Mouse (Mus musculus) heart, adult 18-20 months (tissue): ENCODE results near the gene Gm7075. TPM values are rescaled to one million over a fixed set of nuclear protein-coding genes. Genes with fewer than 3 reads are reported as not detected.

Experiments used
- total RNA-seq, 2 experiments: library from RNA; stranded (reverse); gene quantifications; 2 replicates each; pipeline ENCODE4 v1.2.3; 2021

Gene Gm7075
- total RNA-seq, 2 experiments from 2014 or later = not detected

Other genes with a start within 250 kb of the Gm7075 start
- gene Mypn, start 217.8 kb downstream of the Gm7075 start, total RNA-seq = 100 to 1,000 TPM in 1 of 2 experiments, 10 to 100 TPM in 1; 94.1 to 106 TPM
- 10 to 100 TPM; 33.5 to 36.3 TPM for gene Herc4, start 178.0 kb downstream of the Gm7075 start, total RNA-seq
- gene Sirt1, start 40.1 kb downstream of the Gm7075 start, total RNA-seq = 10 to 100 TPM; 10.0 to 12.5 TPM
- 10 to 100 TPM; 14.2 to 15.5 TPM for gene Dnajc12, start 39.3 kb downstream of the Gm7075 start, total RNA-seq
- 10 to 100 TPM; 50.1 to 53.2 TPM for gene Ctnna3, start 8.3 kb upstream of the Gm7075 start, total RNA-seq